Mouse (Mus musculus) splenic B cell, adult 2 months (primary cell): ENCODE results near the gene Ano1.

Source experiments
- DNase-seq: peaks from one replicate; pipeline ENCODE4 v3.0.0-alpha.2; 2011; ENCODE audit warnings: low read depth, low spot score
- H3K27me3 ChIP-seq: 2 replicates; pipeline ENCODE4 v1.6.1; 2012; ENCODE audit warnings: mild to moderate bottlenecking, low read length, moderate library complexity, mixed read lengths; ENCODE audit not compliant: control insufficient read depth, poor library complexity, insufficient read depth, severe bottlenecking
- H3K36me3 ChIP-seq: 2 replicates; pipeline ENCODE4 v1.6.1; 2012; ENCODE audit warnings: mild to moderate bottlenecking, low read length, moderate library complexity, mixed read lengths; ENCODE audit not compliant: control insufficient read depth, poor library complexity, insufficient read depth, severe bottlenecking

The Ano1 gene

DNA sequence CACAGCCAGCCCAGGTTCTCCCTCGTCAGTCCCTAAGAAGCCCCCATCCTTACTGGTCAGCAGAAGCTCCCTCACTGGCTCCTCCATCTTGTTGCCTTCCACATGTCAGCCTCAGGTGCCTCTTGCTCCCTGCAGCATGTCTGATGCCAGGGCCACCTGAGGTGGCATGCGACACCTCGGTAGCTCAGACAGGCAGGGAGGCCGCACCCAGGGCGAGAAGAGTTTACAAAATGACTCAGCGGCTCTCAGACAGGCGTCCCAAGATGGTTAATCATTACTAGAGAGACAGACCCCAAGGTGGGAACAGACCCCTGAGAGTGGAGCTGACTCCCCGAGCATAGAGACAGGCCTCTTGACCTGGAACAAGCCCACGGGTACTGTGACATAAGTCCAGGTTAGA is at the start of gene Ano1:
TSS of gene Ano1 (minus strand) at position 142 of the 400 bp plus-strand sequence.
- H3K27me3 ChIP-seq, result no peaks in the 10 kb centered on the region
- H3K36me3 ChIP-seq, result no peaks in the 10 kb centered on the region
- DNase-seq, result no peak

DNA sequence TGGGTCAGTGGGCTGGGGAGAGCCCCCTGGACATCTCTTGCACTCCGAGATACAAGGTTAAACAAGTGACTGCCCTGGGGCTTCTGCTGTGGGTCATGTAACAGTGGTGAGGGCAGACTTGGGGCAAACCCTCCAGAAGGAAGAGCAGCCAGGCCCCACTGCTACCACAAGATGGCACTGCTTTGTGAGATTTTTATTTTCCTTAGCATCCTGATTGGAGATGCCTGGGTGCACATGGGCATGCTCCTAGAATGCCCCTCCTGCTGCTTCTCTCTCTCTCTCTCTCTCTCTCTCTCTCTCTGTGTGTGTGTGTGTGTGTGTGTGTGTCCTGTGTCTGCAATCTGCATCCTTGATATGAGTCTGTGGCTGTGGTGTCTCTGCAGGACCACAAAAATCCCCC is 46.7 kb upstream of the Ano1 start:
- DNase-seq, result no peak
- Histone ChIP-seq H3K27me3 (no peaks in the 10 kb centered on the region), H3K36me3 (no peaks in the 10 kb centered on the region)

DNA sequence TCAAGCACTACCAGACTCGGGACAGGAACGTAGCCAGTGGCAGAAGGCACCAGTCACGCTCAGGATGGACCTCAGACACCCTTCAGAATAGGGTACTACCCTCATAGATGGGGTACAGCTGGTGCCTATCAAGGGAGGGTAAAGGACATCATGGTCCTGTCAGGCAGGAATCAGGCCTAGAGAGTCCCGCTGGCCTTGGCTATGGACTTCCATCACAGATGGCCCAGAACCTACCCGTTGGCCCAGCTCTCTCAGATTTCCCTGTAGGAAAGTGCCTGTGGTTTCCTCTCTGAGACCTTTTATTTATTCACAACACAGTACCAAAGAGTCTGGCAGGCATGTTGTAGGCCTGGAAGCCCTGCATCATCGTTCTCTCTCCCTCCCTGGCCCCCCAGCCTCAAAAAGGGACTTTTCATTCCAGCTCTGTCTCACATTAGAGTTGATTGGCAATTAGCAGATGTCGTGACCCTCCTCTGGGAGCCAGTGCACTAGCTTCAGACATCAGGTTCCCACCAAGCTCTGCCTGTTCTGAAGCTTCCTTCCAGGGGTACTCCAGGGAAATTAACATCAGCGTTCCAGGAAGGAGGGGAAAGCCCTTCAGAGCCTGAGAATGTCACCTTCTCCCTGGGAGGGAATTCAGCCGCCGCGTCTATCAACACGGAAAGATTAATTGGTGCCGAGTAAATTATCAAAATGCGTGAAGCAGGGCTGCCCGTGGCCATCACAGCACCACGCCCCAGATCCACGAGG is 45.4 kb upstream of the Ano1 start:
- no peak for DNase-seq
- no peaks in the 10 kb centered on the region for H3K36me3 ChIP-seq
- H3K27me3 ChIP-seq, result no peaks in the 10 kb centered on the region

DNA sequence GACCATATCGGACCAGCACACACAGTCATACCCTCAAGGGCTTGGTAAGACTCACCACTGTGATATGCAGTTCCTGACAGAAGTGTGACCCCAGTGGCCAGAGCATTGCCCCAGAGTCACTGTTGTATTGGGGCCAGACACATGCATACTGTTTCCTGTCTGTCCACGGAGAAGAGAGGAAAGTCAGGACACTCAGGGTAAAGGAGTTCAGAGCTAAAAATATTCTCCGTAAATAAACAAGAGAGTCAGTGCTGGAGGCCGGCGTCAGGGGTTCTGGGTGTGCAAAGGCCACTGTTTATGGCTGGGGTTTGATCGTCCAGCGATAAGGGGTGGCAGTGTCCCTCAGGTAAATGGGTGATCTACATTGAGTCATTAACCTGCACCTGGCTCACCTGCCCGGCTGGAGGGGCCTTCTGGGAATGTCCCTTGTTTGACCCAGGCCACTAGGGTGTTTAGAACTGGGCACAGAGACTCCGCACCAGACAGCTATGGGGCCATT is 44.3 kb upstream of the Ano1 start:
- no peak for DNase-seq
- Histone ChIP-seq H3K27me3 (no peaks in the 10 kb centered on the region), H3K36me3 (no peaks in the 10 kb centered on the region)

DNA sequence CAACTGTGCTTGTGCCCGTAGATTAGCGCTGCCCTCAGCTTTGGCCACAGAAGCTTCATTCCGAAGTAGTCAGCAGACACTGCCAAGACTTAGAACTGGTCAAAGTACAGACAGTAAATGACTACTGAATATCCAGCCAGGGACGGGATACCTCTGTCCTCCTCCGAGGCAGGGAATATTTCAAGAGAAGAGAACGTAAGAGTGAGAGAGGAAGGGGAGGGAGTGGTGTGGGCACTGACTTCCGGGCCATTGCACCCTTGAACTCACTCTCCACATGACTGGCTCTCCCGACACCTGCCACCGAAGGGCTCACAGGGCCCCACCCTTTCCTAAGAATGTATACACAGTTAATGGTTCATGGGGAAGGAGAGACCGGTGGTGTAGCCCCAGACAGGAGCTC is 41.5 kb upstream of the Ano1 start:
- DNase-seq, result no peak
- Histone ChIP-seq H3K27me3 (no peaks in the 10 kb centered on the region), H3K36me3 (no peaks in the 10 kb centered on the region)

DNA sequence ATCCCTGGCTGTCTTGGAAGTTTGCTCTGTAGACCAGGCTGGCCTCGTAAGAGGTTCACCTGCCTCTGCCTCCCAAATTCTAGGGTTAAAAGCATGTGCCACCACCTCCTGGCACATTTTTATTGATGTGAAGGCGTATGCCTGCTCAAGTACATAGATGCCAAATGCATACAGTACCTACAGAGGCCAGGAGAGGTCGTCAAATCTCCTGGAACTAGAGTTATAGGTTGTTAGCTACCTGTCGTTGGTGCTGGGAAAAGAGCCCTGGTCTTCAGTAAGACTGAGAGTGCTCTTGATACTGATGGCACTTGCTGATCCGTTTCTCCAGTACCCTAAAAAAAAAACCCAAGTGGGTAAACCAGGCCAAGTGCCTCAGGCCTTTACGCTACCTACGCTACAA is 39.7 kb upstream of the Ano1 start:
- no peak for DNase-seq
- H3K36me3 ChIP-seq, result no peaks in the 10 kb centered on the region
- H3K27me3 ChIP-seq, result no peaks in the 10 kb centered on the region

DNA sequence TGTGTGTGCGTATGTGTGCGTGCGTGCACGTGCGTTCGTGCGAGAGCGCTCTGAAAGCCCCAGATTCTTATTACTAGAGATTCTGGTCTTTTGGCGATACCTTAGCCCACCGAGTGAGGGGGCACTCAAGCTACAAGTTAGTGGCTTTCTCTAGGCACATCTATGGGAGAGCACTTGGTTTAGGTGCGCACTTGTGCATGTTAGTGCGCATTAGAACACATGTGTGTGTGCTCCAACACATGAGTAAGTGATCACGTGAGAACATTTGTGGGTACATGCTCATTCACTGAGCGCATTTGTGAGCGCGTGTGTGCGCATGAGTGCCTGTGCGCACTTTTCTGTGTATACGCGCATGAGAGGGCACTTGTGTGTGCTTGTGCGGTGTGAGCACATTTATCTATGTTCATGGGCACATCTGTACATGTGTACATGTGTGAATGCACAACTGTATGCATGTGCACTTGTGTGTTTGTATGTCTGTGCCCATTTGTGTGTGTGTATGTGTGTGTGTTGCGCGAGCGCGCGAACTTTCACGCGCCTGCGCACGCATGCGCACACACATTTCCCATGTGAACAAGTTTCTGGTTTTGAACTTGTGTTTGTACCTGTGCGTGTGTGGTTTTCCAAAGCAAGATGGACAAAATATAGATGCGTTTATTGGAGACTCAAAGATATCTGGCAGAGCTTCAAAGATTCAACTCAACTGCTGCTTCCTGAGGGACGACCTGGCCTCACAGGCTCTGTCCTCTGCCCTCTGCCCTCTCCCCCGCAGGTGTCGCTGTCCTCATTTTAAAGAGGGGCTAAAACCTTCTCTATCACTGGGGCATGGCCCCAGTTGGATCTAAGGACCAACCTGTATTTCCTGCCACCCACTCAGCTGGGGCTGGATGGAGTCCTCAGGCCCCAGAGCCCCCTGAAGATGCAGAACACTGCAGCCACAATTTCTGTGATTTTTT is 38.1 kb upstream of the Ano1 start:
- no peaks in the 10 kb centered on the region for H3K36me3 ChIP-seq
- no peaks in the 10 kb centered on the region for H3K27me3 ChIP-seq
- DNase-seq, result no peak

DNA sequence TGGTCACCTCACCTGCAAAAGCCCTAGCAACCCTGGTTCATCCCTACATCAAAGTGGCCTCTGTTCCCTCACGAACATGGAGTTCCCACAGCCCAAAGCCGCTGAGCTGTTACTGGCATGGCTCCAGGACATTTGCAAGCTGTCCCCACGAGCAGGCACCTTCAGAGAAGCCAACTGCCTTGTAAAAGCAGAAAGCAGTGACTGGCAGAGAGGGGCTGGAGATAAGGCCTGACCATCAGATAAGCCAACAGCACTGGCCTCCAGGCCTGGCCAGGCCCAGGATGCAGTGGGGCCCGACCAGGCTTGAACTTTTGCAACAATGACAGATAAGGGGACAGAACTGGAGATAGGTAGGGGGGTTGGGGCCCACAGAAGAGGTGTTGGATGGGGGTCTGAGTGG is 36.9 kb upstream of the Ano1 start:
- Histone ChIP-seq H3K27me3 (no peaks in the 10 kb centered on the region), H3K36me3 (no peaks in the 10 kb centered on the region)
- no peak for DNase-seq

DNA sequence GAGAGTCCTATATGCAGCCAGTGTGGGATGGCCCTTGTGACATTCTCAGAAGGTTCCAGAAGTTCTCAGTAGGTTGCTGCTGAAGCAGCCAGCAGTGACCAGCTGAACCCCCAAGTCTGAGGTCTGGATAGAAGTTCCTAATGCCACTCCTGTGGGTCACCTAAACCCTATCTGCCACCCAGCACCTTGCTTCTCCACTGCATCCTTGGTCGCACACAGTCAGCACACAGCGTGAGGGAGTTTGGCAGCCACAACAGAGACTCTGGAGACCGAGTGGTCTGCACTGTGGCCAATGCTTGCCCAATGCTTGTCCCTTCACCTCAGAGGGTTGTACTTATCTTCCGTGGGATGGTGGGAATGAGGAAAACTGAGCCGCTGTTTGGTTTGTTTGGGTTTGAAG is 35.7 kb upstream of the Ano1 start:
- DNase-seq, result no peak
- no peaks in the 10 kb centered on the region for H3K27me3 ChIP-seq
- H3K36me3 ChIP-seq, result no peaks in the 10 kb centered on the region

DNA sequence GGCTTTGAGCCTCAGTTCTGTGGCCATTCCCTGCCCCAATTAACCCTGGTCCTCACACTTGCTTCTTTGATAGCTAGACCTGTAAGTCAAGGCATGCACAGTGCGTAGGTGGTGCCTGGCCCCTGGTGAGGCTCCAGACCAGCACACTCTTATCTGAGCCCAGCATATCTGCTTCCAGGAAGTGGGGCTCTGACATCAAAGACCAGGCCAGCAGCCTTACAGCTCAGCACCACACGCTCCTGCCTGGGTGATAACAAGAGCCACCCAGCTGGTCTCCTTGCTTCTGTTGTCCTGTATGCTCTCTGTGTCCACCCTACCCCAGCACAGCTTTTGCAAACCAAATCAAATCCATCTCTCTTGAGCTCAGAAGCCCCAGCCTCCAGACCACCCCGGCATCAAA is 34.8 kb upstream of the Ano1 start:
- H3K36me3 ChIP-seq, result no peaks in the 10 kb centered on the region
- no peak for DNase-seq
- no peaks in the 10 kb centered on the region for H3K27me3 ChIP-seq

DNA sequence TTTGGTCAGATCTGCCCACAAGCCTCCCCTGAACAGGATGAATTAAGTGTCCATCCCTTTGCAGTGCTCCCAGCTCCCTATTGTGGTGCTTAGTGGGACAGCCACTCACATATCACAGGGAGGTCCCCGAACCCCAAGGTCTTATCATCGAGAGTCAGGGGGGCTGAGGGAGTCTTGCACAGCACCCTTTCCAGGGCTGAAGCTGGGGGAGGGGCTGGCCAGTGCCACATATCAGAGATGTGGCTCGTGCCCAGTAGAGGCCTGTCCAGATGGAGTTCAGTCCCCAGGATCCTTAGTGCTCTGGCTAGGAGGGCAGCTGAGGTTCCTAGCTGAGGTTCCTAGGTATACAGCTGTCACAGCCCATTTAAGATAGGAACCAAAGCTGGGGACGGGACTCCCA is 32.4 kb upstream of the Ano1 start:
- DNase-seq, result no peak
- Histone ChIP-seq H3K36me3 (no peaks in the 10 kb centered on the region), H3K27me3 (no peaks in the 10 kb centered on the region)

DNA sequence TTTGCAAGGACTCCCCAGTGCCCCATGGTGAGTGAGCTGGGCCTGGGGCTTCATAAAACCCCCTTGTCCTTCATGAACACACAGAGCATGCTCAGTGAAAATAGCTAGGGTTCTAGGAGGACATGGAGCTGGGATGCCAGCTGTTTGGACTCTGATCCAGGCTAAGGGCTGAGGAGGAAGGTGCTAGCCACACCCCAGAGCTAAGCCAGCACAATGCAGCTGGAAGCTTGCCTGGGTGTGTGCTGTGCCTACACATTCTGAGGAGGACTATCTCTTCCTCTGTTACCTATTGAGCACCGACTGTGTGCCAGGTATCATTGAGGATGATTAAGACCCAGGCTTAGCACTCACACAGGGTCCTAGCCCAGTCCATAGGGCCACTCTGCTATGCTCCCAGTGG is 30.6 kb upstream of the Ano1 start:
- Histone ChIP-seq H3K27me3 (no peaks in the 10 kb centered on the region), H3K36me3 (no peaks in the 10 kb centered on the region)
- DNase-seq, result no peak

DNA sequence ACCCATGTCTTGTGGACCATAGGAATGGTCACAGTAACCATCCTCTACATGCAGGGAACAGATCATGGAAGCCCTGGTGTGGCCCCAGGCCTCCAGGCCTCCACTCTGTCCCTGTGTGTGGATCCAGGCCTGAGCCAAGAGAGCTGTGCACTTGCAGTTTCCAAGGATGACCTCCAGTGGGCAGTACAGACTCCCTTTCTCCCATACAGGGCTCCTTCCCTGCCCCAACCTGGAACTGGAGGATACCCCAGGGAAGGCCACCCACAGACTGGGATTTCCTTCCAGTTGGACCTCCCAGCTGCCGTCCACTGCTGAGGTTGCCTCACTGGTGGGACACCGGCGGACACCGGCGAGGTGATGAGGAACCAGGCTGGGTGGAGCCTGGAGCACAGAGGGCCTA is 29.6 kb upstream of the Ano1 start:
- Histone ChIP-seq H3K36me3 (no peaks in the 10 kb centered on the region), H3K27me3 (no peaks in the 10 kb centered on the region)
- no peak for DNase-seq

DNA sequence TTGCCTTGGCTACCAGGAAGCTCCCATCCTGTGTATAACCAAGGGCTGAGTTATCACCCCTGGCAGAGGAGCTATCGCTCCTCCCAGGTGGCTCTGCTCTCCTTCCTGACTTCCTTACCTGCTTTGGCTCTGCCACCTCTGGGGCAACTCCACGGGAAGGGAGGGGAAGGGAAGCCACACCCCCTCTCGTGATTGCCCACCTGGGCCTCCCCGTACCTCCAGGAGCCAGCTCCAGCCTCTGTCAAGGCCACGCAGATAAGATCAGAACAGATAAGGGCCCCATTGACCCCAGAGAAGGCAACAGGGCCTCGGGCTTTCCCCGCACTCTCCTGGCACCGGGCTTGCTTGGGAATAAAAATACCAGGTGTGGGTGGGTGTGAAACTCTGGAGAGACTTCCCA is 28.4 kb upstream of the Ano1 start:
- no peaks in the 10 kb centered on the region for H3K27me3 ChIP-seq
- no peaks in the 10 kb centered on the region for H3K36me3 ChIP-seq
- no peak for DNase-seq

DNA sequence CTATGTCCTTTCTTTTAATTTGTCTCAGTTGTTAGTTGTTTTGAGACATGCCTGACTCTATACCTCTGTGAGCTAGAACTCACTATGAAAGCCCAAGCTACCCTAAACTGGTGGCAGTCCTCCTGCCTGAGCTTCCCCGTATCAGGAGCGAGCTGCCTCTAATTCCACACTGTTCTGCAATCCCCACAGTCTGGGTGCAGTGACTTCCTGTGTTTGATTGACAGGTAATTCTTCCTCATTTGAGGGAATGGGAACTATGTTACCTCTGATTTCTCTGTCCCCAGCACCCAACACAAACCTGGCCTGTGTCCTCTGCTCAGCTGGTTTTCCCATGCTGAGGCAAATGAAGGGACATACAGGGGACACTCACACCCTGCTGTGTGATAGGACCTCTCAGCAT is 27.9 kb upstream of the Ano1 start:
- no peaks in the 10 kb centered on the region for H3K27me3 ChIP-seq
- no peaks in the 10 kb centered on the region for H3K36me3 ChIP-seq
- no peak for DNase-seq
